Mouse (Mus musculus): ENCODE results near the gene Pax2.

The Pax2 gene

DNA sequence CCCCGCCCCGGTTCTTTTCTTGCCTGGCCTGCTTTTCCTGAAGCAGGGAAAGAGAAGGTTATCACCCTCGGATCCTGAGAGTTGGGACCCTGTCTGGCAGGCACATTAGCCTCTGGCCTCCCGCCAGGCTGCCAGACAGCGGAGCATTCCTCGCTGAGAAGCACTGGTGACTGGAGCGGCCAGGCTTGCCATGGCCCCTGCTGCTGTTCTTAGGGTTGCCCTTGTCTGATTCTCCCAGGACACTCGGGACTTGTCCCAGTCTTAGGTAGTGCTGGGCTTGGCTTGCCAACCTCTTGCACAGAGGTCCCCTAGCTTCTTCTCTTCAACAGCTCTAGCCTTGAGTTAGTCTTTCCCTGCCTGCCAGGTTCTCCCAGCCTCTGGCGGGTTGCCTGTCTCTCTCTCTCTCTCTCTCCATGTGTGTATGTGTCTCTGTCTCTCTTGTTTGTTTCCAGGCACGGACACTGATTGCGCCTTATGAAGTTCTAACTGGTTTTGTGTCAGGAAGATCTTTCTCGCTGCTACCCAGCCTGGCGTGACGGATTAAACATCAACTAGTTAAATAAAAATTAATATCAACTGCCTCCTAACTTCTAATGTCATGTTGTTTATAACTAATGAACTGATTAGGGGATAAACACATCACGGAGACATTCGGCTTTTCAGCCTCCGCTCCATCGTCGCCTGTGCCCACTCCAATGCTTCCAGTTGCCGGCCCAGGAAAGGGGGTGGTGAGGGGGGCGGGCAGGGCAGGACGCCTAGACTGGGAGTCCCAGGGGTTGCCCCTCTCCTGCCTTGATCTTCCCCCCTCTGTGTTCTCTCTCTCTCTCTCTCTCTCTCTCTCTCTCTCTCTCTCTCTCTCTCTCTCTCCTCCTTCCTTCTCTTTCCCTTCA is 13.5 kb upstream of the Pax2 start:
- no peak for TF ChIP-seq GATA4 (IDR thresholded peaks at IDR 0.05; ENCODE audit: insufficient replicate concordance, low read length)

DNA sequence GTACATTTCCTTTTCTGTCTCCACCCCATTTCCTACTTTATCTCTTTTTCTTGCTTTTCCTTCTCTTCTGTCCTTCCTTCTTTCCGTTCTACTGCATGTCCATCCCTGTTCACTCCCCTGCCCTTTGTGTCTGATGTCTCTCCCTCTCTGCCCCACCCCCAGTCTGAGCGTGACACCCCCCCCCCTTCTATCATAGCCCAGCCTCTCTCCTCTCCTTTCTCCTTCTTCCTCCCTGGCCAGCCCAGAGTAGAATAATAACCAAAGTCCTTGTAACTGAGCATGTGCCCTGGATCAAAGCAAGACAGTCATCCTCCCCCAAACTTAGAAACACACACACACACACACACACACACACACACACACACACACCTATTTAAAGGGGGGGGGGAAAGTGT is 12.8 kb upstream of the Pax2 start:
- no peak for TF ChIP-seq GATA4 (IDR thresholded peaks at IDR 0.05; ENCODE audit: insufficient replicate concordance, low read length)

GRCm38 (mm10) chr19:44743961-44744520 is 11.8 kb upstream of the Pax2 start:
- TF ChIP-seq GATA4 (IDR thresholded peaks at IDR 0.05; ENCODE audit: insufficient replicate concordance, low read length), result no peak

GRCm38 (mm10) chr19:44745741-44746140 is 10.1 kb upstream of the Pax2 start:
- no peak for TF ChIP-seq GATA4 (IDR thresholded peaks at IDR 0.05; ENCODE audit: insufficient replicate concordance, low read length)

DNA sequence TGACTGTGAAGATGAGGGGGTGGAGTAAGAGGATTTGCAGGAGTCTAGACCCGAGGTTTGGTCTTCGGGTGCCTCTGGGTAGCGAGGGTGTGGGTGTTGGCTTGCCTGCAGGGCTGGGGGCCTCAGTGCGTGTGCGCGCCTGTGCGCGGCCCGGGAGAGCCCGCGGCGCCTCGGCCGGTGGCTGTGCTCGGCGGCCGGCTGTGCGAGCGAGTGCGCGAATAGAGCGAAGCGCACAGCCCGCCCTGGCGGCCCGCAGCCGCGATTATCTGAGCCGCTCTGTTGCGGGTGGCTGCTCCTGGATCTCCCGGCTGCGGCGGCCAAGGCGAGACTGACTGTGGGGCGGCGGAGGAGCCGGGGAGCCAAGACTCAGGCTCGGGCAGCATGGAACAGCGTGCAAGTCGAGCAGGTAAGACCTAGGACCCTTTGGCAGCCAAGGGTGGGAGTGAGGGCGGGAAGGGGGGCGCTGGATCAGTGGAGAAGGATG is 9.3 kb upstream of the Pax2 start:
- TF ChIP-seq GATA4 (IDR thresholded peaks at IDR 0.05; ENCODE audit: insufficient replicate concordance, low read length), result no peak

GRCm38 (mm10) chr19:44747471-44747870 is 8.4 kb upstream of the Pax2 start:
- no peak for TF ChIP-seq GATA4 (IDR thresholded peaks at IDR 0.05; ENCODE audit: insufficient replicate concordance, low read length)

DNA sequence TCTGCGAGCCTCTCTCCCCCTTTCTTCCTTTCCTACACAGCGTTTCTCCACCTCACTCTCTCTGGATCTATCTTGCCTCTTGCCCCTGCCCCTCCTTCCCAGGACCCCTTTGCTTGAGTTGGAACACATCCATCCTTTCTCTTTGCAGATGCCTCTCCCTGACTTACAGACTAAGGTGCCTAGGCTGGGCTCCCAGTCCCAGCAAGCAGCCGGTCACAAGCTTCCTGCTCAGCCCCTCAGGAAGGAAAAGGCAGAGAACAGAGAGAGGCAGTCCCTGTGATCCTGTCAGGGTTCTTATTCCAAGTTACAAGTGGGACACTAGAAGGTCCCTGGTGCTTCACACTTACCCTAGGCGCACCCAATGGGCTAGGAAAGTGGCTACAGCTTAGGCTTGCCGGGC is 7.6 kb upstream of the Pax2 start:
- no peak for TF ChIP-seq GATA4 (IDR thresholded peaks at IDR 0.05; ENCODE audit: insufficient replicate concordance, low read length)

- TF ChIP-seq GATA4 (IDR thresholded peaks at IDR 0.05; ENCODE audit: insufficient replicate concordance, low read length), result no peak
Measured at GRCm38 (mm10) chr19:44749061-44749990, 6.5 kb upstream of the Pax2 start.

DNA sequence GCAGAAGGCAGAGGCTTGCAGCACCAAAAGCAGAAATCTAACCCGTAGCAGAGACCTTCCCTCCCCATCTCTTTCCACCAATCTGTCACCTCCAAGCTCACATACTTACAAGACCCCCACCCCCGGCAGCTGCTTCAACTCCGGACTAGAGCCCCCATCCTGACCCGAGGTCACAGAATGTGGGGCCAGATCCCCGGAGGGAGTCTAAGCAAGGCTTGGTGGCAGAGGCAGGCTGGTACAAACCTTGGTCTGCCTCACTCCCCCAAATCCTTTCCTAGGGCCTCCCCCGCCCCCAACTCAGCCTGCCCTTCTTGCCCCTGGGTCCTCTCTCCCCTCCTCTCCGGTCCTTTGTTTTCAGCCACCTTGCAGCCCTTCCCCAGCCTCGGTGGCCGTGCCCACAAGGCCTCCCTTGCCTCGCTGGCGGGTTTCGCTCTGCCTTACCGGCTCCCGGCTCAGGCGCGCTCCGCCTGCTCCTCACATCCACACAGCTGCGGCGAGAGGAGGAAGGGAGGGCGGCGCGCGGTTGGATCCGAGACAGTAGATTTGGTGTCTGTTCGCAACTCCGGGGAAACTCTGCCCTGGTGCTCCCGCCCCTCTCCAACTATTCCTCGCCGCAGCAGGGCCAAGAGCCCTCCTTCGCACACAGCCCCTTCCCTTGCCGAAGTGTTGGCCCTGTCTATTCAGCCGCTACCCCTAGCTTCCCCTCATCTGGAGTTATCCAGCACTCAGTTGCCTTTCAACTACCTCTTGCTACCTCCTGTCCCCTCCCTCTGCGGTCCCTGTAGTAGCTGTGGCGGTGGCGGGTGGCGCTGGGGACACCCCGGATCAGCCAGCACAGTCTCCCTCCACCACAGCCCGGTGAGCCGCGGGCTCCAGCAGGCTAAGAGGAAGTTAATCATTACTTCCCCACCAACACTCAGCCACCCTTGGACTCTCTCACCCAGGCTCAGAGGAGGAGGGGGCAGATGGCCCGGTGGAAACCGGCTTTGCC is 5.5 kb upstream of the Pax2 start:
- no peak for TF ChIP-seq GATA4 (IDR thresholded peaks at IDR 0.05; ENCODE audit: insufficient replicate concordance, low read length)

GRCm38 (mm10) chr19:44751042-44751441 is 4.8 kb upstream of the Pax2 start:
- TF ChIP-seq GATA4 (IDR thresholded peaks at IDR 0.05; ENCODE audit: insufficient replicate concordance, low read length), result no peak

DNA sequence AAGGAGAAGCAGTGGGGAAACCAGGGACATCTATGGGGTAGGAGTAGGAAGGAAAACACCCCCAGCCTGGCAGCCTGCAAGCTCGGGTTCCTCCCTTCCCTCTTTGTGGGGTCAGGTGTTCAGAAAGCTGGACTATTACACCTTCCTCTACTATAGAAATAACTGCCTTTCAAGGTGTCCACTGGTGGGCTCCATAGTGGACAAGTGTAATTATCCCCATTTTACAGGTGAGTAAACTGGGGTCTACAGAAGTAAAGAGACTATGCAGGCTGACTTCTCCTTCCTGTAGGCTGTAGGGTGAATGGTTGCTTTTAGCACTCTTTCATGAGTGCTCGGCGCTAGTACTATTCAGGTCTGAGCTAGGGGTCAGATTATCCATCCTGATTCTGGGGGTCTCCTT is 4.3 kb upstream of the Pax2 start:
- TF ChIP-seq GATA4 (IDR thresholded peaks at IDR 0.05; ENCODE audit: insufficient replicate concordance, low read length), result no peak

DNA sequence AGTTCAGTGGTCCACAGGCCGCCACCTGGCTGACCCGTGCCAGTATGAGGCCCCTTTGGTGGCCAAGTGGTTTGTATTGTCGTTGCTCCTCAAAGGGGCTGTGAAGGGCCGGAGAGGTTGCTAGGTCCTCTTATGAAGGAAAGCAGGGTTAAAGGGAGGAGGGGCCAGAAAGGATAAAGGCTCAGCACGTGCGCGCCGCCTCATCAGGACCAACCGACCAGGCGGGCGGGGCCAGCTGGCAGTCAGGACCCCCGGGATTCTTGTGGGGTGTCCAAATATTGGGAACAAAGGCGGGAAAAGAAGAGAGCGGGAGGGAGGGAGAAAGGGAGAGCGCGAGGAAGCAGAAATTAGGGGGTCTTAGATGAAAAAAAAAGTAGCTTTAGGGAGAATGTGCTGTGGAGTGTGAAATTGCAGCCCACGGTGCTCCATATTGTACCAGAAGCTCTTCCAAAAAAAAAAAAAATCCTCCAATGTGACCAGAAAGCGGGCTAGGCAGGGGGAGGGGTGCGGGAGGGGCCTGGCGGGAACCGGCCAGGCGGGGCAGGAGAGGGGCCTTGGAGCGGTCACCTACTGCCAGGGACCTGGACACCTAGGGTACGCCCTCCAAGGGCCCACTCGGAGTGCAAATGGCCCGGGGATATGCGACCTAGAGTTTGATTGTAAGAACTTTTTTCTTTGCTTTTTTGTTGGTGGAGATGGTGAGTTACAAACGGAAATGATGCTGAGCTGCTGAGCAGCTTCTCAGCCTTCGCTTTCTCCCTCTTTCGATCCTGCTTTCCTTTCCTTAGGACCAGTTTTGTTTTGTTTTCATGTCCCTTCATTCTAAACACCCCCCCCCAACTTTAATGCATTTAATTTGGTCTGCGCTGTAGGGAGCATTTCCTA is 3.5 kb upstream of the Pax2 start:
- no peak for TF ChIP-seq GATA4 (IDR thresholded peaks at IDR 0.05; ENCODE audit: insufficient replicate concordance, low read length)

GRCm38 (mm10) chr19:44753361-44753760 is 2.5 kb upstream of the Pax2 start:
- TF ChIP-seq GATA4 (IDR thresholded peaks at IDR 0.05; ENCODE audit: insufficient replicate concordance, low read length), result no peak

Data from liver, adult (tissue).